Mouse (Mus musculus) embryonic stem cell, embryonic (primary cell): ENCODE results near the gene Zfp273.
"Not testable (repeated sequence)": the region's sequence is repeated elsewhere in the genome, so short reads cannot be mapped to it uniquely, and the experiment has no call there.

ENCODE experiments used
- CTCF ChIA-PET, 4 experiments: fragments of 300-600 bp in 2 of 4; fragments of 350-600 bp in 2 of 4; sonication (Branson Sonifier 250); formaldehyde crosslinking; loops; one replicate each; lab custom pipeline; 2022; ENCODE audit warnings: inconsistent platforms in 2 of 4; lab: Charles Lee
- POLR2A ChIA-PET, 4 experiments: fragments of 300-600 bp in 2 of 4; fragments of 350-600 bp in 2 of 4; sonication (Branson Sonifier 250); formaldehyde crosslinking; loops; one replicate each; lab custom pipeline; 2022; ENCODE audit warnings: antibody characterized with exemption in 4 of 4, inconsistent platforms in 1 of 4; lab: Charles Lee

The Zfp273 gene

DNA sequence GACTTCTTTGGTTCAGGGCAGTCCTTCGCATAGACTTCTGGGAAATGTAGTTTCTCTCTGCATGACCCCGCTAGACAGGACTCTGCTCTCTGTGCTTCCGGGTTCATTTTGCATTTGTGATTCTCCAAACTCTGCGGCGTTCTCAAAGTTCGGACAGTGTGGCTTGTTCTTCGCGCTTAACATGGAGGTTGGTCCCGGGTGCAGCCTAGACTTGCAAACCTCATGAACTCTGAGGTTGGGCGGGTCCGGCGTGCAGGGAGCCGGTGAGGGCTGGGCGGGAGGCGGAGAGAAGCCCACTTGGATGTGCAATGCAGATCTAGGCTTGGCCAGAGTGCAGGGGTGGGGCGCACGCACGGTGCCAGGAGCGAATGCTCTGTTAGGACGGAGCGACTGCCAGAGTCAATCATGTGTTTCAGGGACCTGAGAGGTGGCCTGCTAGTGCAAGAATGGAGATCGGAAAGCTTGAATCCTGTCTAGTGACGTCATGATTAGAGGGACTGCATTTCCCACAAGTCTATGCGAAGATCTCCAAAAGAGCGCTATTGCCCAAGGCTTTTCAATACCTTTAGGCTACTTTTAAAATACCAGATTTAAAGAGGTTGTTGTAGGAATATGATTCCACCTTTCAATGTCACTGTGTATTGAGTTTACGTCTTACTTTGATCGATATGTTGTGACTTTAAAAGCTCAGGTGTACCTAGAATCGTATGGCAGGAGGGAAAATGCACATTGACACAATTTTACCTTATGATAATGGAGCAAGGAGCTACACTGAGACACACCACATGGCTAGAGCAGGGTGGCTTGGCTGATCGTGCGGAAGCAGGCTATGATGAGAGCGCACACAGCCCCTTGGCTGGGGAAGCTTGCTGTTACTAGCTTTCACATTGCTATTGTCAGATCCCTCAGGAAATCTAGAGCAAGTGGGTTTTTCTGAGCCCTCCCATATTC, at the start of gene Zfp273:
TSS of gene Zfp273 (plus strand) at position 31 of the 951 bp plus-strand sequence.
- ChIA-PET POLR2A (interaction anchor here in 3 of 4 experiments (0.6 to 2.4 kb wide), 33 partner anchors 8 to 288 kb away, joined by 3 to 34 read pairs (median 4); partner anchors contain the start of genes Gm10037 (in 2 of the 3), Zfp493 (in 2 of the 3), Gm26965 (in 1 of the 3) and Zfp729b (in 1 of the 3)), CTCF (interaction anchor here in 1 of 4 experiments (1.3 kb wide), 1 partner anchor 17 kb away, joined by 6 read pairs; the partner anchor contains the start of gene Gm10037)

DNA sequence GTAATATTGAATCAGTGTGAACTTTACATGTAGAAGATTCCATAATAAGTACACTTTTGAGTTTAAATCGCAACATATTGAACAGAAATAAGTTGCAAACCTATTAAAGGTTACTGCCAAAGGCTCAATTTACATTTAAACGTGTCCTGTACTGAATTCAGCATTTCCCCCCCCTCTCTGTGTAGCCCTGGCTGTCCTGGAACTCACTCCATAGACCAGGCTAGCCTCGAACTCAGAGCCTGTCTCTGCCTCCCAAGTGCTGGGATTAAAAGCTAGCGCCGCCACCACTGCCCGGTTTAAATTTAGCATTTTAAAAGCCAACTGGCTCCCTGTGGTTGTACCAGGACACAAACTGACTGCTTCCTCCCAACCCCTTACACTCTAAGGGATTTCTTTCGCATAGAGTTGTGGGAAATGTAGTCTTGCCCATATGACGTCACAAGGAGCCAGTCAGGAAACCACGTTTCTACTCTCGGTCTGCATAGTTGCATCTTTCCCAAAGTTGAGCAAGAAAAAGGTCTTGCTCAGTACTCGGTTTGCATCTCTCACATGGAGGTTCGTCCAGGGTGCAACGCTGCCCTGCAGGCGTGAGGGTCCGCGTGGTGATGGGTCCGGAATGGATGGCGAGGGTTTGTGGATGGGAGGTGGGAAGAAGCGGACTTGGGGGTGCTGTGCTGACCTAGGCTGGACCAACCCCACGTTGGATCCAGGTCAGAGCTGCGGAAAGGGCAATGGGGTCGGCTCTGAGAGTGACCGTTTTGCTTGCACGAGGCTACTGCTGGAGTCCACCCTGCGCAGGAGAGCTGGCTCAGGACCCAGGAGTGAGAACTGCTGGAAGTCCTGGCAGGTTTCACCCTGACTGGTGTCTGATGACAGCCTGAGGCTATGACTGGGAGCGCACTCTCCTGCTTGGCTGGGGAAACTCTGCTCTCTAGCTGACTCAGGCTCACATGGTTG, 34.0 kb upstream of the Zfp273 start, which contains the start of gene Zfp493:
TSS of gene Zfp493 (plus strand) at position 429 of the 957 bp plus-strand sequence.
- ChIA-PET POLR2A (interaction anchor here in 3 of 4 experiments (0.6 to 4.5 kb wide), 45 partner anchors 10 to 347 kb away, joined by 3 to 21 read pairs (median 4); partner anchors contain the start of genes Zfp85 (in 2 of the 3) and Zfp65 (in 1 of the 3)), CTCF (interaction anchor here in 2 of 4 experiments (0.6 to 1.4 kb wide), 3 partner anchors 65 to 757 kb away, joined by 3 to 6 read pairs (median 4); no protein-coding TSS in a partner anchor)

DNA sequence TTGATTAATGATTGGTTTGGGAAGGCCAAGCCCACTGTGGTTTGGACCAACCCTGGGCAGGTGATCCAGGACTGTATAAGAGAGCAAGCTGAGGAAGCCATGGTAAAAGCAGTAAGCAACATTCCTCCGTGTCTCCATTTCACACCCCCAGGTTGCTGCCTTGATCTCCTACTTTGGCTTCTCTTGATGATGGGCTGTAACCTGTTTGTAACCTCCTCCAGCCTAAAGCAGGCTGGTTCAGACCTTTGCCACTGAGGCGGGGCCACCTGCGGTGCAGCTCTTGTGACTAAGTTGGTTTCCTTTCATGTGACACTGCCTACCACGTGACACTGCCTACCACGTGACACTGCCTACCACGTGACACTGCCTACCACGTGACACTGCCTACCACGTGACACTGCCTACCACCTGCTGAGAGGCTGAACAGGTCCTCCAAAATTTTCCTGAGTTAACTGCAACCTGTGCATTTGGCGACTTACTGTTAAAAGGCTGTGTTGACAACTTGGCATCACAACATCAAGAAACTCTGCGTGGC, 21.6 kb upstream of the Zfp273 start:
- ChIA-PET CTCF (no interaction called here), POLR2A (interaction anchor here in 3 of 4 experiments (0.6 to 1.2 kb wide), 20 partner anchors 8 to 155 kb away, joined by 3 to 10 read pairs (median 4); partner anchors contain the start of genes Zfp493 (in 2 of the 3), Gm10037 (in 1 of the 3), Gm49345 (in 1 of the 3) and Zfp729a (in 1 of the 3))

DNA sequence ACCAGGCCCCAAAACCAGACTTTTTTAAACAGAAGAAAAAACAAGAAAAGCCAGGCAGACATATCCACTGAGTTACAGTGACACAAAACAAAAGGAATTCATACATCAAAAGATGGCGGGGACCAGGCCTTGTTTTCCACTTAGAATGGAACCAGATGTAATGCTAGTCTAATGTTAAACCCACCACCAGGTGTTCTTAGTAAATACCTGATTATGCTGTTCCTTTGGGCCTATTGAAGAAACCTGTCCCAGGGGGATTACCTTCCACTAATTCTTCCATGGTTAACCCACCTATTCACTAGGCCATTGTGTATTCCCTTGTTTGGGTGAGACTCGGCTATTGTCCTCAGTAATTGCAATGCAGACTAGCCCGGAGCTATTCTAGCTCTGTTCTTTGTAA, 14.9 kb upstream of the Zfp273 start:
- POLR2A ChIA-PET = interaction anchor here in 3 of 4 experiments (0.5 to 4.8 kb wide), 33 partner anchors 8 to 483 kb away, joined by 3 to 34 read pairs (median 4); partner anchors contain the start of genes Zfp729b (in 2 of the 3), BC048507 (in 1 of the 3), Gm10037 (in 1 of the 3) and Zfp493 (in 1 of the 3)
- CTCF ChIA-PET = interaction anchor here in 1 of 4 experiments (0.8 kb wide), 1 partner anchor 46 kb away, joined by 3 read pairs; no protein-coding TSS in a partner anchor

DNA sequence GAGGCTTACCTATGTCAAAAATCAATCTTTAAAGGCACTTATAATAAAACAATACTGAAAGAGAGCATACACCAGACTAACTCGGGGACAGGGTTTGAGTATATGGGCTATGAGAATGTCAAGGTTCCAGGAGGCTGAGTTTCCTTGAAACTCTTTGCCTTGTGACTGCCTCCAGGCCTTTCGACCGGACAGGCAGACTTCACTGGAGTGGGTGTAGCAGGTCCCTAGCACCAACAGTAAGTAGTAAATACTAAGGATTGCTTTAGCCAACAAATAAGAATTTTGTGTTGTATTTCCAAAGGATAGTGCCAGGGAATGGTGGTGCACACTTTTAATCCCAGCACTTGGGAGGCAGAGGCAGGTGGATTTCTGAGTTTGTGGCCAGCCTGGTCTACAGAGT, 14.4 kb upstream of the Zfp273 start:
- ChIA-PET POLR2A (interaction anchor here in 3 of 4 experiments (0.5 to 4.8 kb wide), 35 partner anchors 9 to 484 kb away, joined by 3 to 34 read pairs (median 4); partner anchors contain the start of genes Zfp729b (in 2 of the 3), BC048507 (in 1 of the 3), Gm10037 (in 1 of the 3) and Zfp493 (in 1 of the 3)), CTCF (interaction anchor here in 1 of 4 experiments (0.8 kb wide), 1 partner anchor 46 kb away, joined by 3 read pairs; no protein-coding TSS in a partner anchor)

DNA sequence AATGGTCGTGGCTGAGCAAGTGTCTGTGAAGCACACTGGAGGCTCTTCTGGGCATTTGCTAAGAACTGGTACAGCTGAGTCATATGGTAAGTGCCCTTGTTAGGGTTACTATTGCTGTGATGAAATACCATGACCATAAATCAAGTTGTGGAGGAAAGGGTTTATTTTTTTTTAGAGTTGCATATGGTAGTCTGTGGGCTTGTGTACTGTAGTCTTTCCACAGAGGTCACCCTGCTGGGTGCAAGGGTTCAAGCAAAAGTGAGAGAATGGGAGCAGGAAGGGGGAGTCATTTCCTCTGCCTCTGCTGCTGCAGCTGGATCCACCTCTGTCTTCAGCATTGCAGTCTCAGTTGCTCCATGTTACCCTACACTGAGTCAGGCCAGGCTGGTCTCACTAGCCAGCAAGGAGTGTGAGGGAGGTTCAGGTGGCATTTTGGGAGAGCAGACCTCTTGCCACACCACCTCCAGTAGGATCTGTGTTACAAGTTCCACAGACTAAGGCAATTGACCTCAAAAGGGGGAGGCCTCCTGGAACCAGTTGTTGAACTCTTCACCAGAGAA, 1.8 kb upstream of the Zfp273 start:
- CTCF ChIA-PET = no interaction called here

DNA sequence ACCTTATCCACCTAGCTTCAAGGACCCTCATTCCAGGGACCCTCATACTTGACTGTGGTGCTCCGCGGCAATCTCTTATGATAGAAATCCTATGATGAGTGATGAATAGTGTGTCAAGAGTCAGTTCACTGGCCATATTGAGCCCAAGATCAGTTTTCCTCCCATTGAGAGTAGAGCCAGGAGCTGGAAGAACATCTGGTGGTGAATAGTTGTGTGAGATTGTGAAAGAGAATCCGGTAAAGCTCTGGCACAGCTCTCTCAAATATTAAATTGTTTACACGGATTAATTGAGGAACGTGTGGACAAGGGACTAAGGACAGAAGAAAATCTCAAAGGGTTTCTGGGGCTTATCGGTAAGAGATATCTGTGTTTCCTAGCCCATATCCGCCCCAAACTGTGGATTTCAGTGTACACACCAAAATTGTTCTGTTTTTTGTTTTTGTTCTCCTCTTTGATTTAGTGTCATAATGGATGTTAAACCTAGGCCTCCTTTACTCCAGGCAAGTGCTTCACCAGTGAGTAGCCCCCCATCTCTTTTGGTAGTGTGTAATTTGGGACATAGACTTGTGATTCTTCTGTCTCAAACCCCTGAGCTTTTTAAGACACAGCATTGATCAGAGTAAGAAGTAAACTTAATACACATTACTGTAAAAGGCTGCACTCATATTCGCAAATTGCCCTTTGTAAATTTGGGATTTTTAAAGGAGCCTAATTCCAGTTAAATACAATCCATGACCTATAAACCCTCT, 405 bp upstream of the Zfp273 start:
- POLR2A ChIA-PET = interaction anchor here in 2 of 4 experiments (1.0 to 2.4 kb wide), 12 partner anchors 9 to 288 kb away, joined by 3 to 8 read pairs (median 5); partner anchors contain the start of genes Gm26965 (in 1 of the 2), Zfp493 (in 1 of the 2), Zfp738 (in 1 of the 2) and Zfp85 (in 1 of the 2)
- CTCF ChIA-PET = no interaction called here

More for the DNA sequence above, 1.8 kb upstream of the Zfp273 start:
- POLR2A ChIA-PET = interaction anchor here in 1 of 4 experiments (0.7 kb wide), 1 partner anchor 33 kb away, joined by 3 read pairs; no protein-coding TSS in a partner anchor

DNA sequence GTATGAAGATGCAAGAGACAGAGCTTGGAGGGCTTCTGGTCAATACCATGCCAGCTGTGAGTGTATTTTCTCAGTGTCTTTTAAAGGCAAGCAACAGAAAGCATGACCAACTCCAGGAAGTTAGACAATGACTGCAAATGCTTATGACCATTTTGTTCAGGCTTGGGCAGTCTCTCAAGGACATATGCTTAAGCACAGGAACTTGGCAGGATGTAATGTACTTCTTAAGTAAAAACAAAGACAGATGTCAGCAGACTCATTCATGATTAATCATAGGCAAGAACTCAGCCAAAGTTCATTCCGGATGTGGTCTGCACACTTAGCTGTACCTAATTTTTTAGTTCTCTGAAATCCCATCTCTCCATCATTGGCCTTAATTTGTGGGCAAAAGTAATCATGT, 5.1 kb downstream of the Zfp273 start:
- ChIA-PET CTCF (no interaction called here), POLR2A (interaction anchor here in 3 of 4 experiments (0.6 to 1.6 kb wide), 5 partner anchors 11 to 39 kb away, joined by 3 to 5 read pairs (median 3); partner anchors contain the start of gene Zfp493 (in 1 of the 3))

DNA sequence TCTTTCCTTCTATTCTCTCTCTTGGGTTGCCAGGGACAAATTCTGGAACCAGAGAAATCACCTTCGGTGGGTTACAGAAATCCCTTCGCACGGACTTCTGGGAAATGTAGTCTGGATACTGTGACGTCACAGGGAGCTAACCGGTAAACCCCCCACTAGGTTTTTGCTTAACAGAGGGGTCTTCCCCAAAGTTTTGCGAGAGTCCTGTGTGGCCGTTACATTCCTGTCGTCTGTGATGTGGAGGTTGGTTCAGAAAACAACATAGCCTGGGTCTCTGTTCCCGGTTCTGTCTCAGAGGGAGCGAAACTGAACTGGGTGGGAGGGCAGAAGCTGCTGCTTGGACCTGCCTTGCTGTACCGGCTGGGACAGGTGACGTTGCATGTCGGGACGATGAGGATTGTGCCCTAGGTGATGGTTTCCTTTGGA, 17.4 kb downstream of the Zfp273 start, which contains the start of gene Gm10037:
TSS of gene Gm10037 (plus strand) at position 196 of the 426 bp plus-strand sequence.
- POLR2A ChIA-PET = interaction anchor here in 3 of 4 experiments (0.6 to 1.6 kb wide), 23 partner anchors 8 to 637 kb away, joined by 3 to 13 read pairs (median 3); partner anchors contain the start of genes Gm26965 (in 1 of the 3), Gm49345 (in 1 of the 3), Zfp455 (in 1 of the 3) and Zfp65 (in 1 of the 3)
- CTCF ChIA-PET = interaction anchor here in 3 of 4 experiments (0.8 to 1.2 kb wide), 10 partner anchors 14 to 222 kb away, joined by 3 to 7 read pairs (median 4); partner anchors contain the start of genes Gm49345 (in 1 of the 3) and Zfp729a (in 1 of the 3)

DNA sequence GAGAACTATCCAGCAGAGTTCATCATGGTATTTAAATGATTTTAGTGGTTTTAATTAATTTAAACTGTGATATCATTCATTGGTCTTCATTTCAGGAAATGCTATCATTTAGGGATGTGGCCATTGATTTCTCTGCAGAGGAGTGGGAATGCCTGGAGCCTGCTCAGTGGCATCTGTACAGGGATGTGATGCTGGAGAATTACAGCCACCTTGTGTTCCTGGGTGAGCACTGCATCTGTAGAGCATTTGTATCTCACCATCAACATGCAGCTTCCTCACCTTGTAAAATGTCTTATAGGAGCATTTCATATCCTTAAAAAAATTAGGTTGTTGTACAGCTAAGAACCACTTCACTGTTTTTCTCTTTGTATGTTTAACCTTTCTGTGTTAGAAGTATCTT, 19.6 kb downstream of the Zfp273 start:
- CTCF ChIA-PET = not testable (repeated sequence)
- POLR2A ChIA-PET = interaction anchor here in 2 of 4 experiments (0.6 to 1.3 kb wide), 2 partner anchors 196 to 666 kb away, joined by 3 read pairs; partner anchors contain the start of genes Gm49345 (in 1 of the 2) and Zfp729a (in 1 of the 2)

DNA sequence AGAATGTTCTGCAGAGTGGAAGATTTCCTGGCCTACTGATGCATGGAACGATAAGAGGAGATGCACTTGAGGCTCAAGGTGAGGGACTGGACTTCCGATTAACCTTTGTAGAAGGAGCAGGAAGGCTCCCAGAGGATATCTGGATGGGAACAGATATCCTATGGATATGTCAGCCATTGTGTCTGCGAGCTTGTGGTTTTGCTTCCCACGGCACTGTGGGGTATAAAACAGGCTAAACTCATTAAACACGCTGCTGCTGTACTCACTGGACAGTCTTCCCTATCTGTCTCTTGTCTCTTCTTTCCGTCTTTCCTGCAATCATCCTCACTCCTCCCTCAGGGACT, 30.2 kb downstream of the Zfp273 start:
- POLR2A ChIA-PET = interaction anchor here in 3 of 4 experiments (0.6 to 2.8 kb wide), 25 partner anchors 12 to 992 kb away, joined by 3 to 18 read pairs (median 5); partner anchors contain the start of genes Gm10037 (in 2 of the 3), Gm28557 (in 1 of the 3), Gm49345 (in 1 of the 3) and Zfp65 (in 1 of the 3)

DNA sequence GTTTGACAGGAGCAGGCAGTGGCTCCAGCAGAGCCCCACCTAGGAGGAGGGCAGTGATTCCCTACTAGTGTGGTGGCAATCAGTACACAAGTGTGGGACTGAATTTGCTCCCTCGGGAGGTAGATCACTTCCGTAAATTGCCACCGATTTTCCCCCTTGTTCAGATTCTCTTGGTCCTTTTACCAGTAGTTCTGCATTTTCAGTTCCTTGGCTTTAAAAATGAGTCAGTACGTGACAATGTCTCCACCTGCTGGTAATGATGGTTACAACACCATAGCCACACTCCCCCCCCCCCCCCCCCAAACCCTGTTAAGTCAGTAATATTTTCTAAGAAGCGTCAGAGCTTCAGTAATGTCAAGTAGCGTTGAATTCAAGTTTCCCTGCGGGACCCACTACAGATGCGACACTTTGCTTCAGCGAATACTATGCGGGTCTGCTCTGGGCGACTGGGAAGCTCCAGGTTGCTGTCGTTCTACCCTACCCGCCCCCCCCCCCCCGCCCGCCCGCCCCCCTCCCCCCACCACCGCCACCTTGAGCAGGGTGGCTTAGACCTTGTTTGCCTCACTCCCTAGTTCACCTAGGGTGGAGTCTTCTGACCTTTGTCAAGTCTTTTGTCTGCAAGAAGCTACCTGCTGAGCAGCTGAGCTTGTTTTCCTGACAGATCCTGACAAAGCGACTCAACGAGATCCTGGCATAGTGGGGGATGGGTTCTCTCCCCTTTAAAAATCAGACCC, 30.7 kb downstream of the Zfp273 start:
- ChIA-PET CTCF (interaction anchor here (0.6 to 2.8 kb wide), 43 partner anchors 9 to 1649 kb away, joined by 3 to 16 read pairs (median 4); partner anchors contain the start of genes Gm49345 (in 3 of the 4), Zfp729a (in 3 of the 4), Gm10037 (in 2 of the 4) and Zfp455 (in 1 of the 4)), POLR2A (interaction anchor here in 3 of 4 experiments (0.5 to 2.8 kb wide), 62 partner anchors 8 to 1128 kb away, joined by 3 to 18 read pairs (median 4); partner anchors contain the start of genes Gm10037 (in 3 of the 3), Gm49345 (in 2 of the 3), Zfp729a (in 2 of the 3) and Zfp738 (in 2 of the 3))

More for the DNA sequence above, 30.2 kb downstream of the Zfp273 start:
- CTCF ChIA-PET = interaction anchor here (0.6 to 2.8 kb wide), 21 partner anchors 8 to 1649 kb away, joined by 3 to 13 read pairs (median 5); partner anchors contain the start of genes Gm49345 (in 2 of the 4), Zfp729a (in 2 of the 4), Gm10037 (in 1 of the 4) and Zfp595 (in 1 of the 4)

DNA sequence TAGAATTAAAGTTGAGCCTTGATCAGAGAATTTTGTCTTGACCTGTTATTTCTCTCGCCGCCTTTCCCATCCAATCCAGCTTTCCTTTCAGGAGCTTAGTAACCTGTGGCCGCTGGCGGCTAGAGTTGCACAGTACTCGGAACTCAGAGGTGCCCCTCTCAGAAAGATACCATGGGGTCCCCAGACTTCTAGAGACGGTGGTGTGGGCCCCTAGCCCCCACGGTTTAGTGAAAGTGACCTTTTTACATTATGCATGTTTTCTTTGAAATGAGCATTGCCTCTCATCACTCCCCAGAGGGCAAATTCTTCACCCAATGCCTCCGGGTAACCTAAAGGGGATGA, 31.3 kb downstream of the Zfp273 start:
- POLR2A ChIA-PET = interaction anchor here in 3 of 4 experiments (0.5 to 2.8 kb wide), 62 partner anchors 9 to 1129 kb away, joined by 3 to 18 read pairs (median 4); partner anchors contain the start of genes Gm10037 (in 3 of the 3), Gm49345 (in 2 of the 3), Zfp729a (in 2 of the 3) and Zfp738 (in 2 of the 3)
- CTCF ChIA-PET = interaction anchor here (0.6 to 2.8 kb wide), 42 partner anchors 9 to 1648 kb away, joined by 3 to 16 read pairs (median 4); partner anchors contain the start of genes Gm49345 (in 3 of the 4), Zfp729a (in 3 of the 4), Gm10037 (in 2 of the 4) and Zfp455 (in 1 of the 4)

DNA sequence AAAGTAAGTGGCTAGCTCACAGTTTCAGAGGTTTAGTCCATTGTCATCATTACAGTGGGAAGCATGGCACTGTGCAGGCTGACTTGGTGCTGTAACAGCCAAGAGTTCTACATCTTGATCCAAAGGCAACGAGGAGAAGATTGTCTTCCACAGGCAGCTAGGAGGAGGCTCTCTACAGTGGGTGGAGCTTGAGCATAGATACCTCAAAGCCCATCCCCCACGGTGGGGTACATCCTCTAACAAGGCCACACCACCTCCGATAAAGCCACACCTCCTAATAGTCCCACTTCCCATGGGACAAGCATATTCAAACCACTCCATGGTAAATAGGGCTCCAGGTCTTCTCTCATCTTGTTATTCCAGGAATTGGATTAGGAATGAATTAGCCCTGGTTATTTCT, 36.8 kb downstream of the Zfp273 start:
- CTCF ChIA-PET = interaction anchor here in 1 of 4 experiments (0.7 kb wide), 1 partner anchor 18 kb away, joined by 3 read pairs; no protein-coding TSS in a partner anchor

More for the DNA sequence above, 36.8 kb downstream of the Zfp273 start:
- POLR2A ChIA-PET = no interaction called here
